Mouse (Mus musculus): ENCODE data around the gene Megf9.

The Megf9 gene

GRCm38 (mm10) chr4:70409994-70410721 is 124.6 kb downstream of the Megf9 start, which contains the start of gene Cdk5rap2:
Gene Cdk5rap2, minus strand, starts transcription at chr4:70410443.
- DNase-seq: peak; percentile 97 to 98

DNA sequence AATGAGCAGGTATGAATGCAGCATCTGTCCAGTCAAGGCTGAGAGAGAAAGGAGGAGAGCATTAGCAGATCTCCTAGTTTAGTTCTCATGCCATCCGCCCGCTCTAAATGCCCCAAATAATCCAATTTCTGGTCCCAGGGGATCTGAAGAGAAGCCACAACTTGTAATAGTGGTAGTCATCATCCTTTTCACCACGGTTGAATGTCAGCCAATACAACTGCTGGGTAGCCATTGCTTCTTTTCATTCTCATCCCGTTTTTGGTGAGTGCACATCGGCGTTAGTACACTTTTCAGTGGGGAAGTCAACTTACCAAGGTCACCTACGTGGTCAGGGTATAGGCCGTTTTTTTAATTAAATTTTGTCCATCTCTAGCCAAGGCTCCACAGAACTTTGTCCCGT is 125.3 kb downstream of the Megf9 start:
- DNase-seq: no peak

GRCm38 (mm10) chr4:70402109-70402819 is 132.5 kb downstream of the Megf9 start:
- DNase-seq: no peak

- DNase-seq: no peak
Observed at GRCm38 (mm10) chr4:70399476-70399875, 135.3 kb downstream of the Megf9 start.

DNA sequence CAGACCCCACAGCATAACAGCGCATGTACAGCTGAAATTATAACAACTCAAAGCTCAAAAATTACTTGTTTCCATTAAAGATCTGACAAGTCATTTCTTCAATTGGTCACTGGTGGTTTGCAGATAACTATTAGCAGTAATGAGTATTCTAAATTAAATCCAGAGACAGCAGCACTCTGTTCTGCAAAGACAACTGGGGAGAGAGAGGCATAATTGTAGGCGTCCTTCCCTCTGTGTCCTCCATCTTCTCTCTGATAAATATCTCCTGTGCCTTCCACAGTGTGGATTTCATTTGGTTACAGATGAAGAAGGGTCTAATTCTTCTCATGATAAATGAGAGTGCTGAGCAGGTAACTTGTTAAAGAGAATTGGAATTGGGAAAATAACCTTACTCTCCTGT is 135.7 kb downstream of the Megf9 start:
- DNase-seq: no peak

DNA sequence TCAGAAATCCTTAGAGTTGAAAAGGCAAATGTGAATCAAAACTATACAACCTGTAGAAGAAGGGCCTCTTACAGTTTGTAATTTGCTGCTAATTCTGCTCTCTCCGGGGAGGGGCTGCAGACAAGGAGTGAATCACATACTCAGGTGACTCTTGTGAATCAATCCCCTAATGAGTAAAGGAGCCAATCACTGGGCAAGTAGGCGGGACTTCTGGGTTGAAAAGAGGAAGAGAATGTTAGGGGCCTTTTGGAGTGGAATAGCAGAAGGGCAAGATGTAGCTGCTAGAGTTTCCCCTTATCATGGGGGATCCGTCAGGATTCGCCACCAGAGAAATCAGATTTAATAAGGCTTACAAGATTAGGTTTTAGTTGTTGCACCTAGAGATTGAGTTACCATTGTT is 136.7 kb downstream of the Megf9 start:
- no peak for DNase-seq

GRCm38 (mm10) chr4:70396701-70397100 is 138.1 kb downstream of the Megf9 start:
- DNase-seq: no peak

DNA sequence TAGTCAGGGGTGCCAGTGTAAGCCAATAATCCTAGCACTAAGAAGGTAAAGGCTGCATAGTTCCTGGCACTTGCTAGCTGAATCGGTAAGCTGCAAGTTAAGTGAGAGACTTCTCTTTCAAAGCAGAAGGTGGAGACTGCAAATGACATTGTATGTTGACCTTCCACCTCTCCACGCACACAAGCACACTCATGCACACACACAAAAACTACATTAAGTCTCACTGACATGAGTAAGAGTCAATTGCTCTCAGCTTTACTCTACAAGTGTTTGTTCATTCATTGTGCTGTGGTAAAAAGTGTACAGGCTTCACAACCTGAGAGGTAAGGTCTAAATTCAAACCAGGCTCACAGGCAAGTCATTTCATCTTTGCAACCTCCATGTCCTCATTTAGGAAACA is 140.1 kb downstream of the Megf9 start:
- DNase-seq: no peak

- DNase-seq: peak; percentile 31 to 44
Observed at GRCm38 (mm10) chr4:70391760-70392372, 142.9 kb downstream of the Megf9 start.

GRCm38 (mm10) chr4:70391073-70391472 is 143.7 kb downstream of the Megf9 start:
- no peak for DNase-seq

DNA sequence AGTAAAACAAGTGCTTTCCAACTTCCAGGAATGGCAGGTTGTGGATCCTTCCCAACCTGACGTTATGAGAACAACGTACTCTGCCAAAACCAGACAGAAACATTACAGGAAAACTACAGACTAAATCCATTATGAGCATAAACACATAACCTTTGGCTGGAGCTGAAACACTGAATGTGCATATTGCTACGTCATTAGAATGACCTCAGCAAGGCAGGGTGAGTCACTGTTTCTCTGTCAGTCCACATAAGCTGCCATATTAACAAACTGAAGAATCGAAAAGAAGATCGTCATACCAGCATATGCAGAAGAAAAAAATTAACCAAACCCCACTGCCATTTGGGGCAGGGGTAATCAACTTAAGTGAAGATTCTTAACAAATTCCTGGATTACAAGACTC is 148.6 kb downstream of the Megf9 start:
- DNase-seq: no peak

DNA sequence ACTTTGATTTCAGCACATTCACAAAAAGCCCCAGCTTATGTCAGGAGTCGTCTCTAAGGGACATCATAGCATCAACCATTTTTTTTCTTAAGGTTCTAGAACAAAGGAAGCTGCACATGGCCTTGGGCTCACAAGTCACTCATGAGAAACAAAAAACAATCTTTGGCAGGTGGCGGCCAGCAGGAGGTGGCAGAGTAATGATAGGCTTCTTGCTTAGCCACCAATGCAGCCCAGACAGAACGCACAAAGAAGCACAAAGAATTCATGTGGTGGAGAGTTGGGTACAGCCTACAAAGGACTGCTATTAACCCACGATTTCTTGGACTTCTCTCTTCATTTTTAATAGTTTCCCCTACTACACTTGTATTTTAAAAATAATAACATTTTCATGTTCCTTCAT is 157.4 kb downstream of the Megf9 start:
- DNase-seq: no peak

Data from lung, postnatal 4 days (tissue).